ENCODE assay signal across 11 mouse cellular contexts in the genomic region with DNA sequence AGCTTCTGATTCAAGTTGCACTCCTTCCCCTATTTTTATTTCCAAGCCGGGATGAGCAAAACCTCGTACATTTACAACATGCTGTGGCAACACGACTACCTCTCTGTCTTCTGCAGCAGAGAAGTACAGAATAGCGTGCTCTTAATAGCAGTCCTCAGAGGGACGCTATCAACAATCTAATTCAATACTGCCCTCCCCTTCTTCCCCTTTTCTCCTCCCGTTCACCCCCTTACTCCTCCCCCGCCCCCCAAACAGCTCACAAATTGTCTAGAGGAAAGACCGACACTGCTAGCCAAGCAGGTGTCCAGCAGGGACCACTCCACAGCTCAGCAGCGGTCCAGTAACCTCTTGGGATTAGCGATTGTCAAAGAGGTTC.
DNase-seq lines count a peak whose midpoint lies in the region; ATAC-seq lines count a peak whose summit lies in the region.
"Had no signal": no experiment of that assay in that cellular context is flagged by ENCODE, and none has a peak within 500 bp of the region (broad histone marks: within the 10 kb centered on the region; RNA-seq: fewer than 3 reads in every experiment).

No protein-coding gene starts in this region.

- no peaks in the 10 kb centered on the region for H3K27me3 ChIP-seq in heart, embryonic 16.5 days (ENCODE audit: control insufficient read depth, insufficient read depth, low read length)
- H3K27me3 ChIP-seq in embryonic facial prominence, embryonic 15.5 days: no peaks in the 10 kb centered on the region
- no peaks in the 10 kb centered on the region for H3K27me3 ChIP-seq in hindbrain, embryonic 12.5 days
- H3K27me3 ChIP-seq in neural tube, embryonic 13.5 days: no peaks in the 10 kb centered on the region

- H3K9ac ChIP-seq in heart, embryonic 16.5 days (ENCODE audit: low read length): no peak overlapping the region; the same call in 1 of the 2 replicates
- H3K9ac ChIP-seq in embryonic facial prominence, embryonic 15.5 days: no peak overlapping the region
- no peak overlapping the region for H3K9ac ChIP-seq in hindbrain, embryonic 12.5 days
- H3K9ac ChIP-seq in neural tube, embryonic 13.5 days: peak overlapping the region; percentile 64
- H3K9ac ChIP-seq: lung, embryonic 14.5 days had no signal

- no peak for DNase-seq in heart, adult 8-10 months (ENCODE audit: low spot score)
- no peak for DNase-seq in right cerebral cortex, postnatal 4 days
- no peak for DNase-seq in layer of hippocampus, postnatal 25 days (ENCODE audit: extremely low spot score in 1 of 2, low spot score in 1 of 2)
- DNase-seq: kidney, adult 8-10 months; lung, embryonic 14.5 days; spleen, adult 18-20 months; thymus, adult 2 months had no signal

- 35% methylated on average over 10 of the region's 10 CpGs for WGBS in heart, embryonic 16.5 days
- 23% methylated on average over 9 of the region's 10 CpGs for WGBS in embryonic facial prominence, embryonic 15.5 days
- 27% methylated on average over 9 of the region's 10 CpGs for WGBS in hindbrain, embryonic 12.5 days
- WGBS in neural tube, embryonic 13.5 days: 16% methylated on average over 10 of the region's 10 CpGs

- peak overlapping the region; percentile 52 for H3K4me2 ChIP-seq in heart, embryonic 16.5 days (ENCODE audit: low read depth, low read length)
- H3K4me2 ChIP-seq in embryonic facial prominence, embryonic 15.5 days (replicated peaks): 0 out of 2 replicates have a peak overlapping the region, but pooled peaks have one; percentile 6
- peak overlapping the region; percentile 41 for H3K4me2 ChIP-seq in hindbrain, embryonic 12.5 days (replicated peaks)
- H3K4me2 ChIP-seq in neural tube, embryonic 13.5 days: peak overlapping the region; percentile 50
- H3K4me2 ChIP-seq: lung, embryonic 14.5 days had no signal

- H3K9me3 ChIP-seq in heart, embryonic 16.5 days (replicated peaks; ENCODE audit: control insufficient read depth, low read length): no peaks in the 10 kb centered on the region
- no peaks in the 10 kb centered on the region for H3K9me3 ChIP-seq in embryonic facial prominence, embryonic 15.5 days (replicated peaks)
- no peaks in the 10 kb centered on the region for H3K9me3 ChIP-seq in hindbrain, embryonic 12.5 days (replicated peaks)
- H3K9me3 ChIP-seq in neural tube, embryonic 13.5 days: no peaks in the 10 kb centered on the region

- peak overlapping the region; percentile 26 for H3K4me3 ChIP-seq in heart, embryonic 16.5 days (ENCODE audit: low read length)
- no peak overlapping the region for H3K4me3 ChIP-seq in embryonic facial prominence, embryonic 15.5 days (replicated peaks)
- peak overlapping the region; percentile 12; the same call in 1 of the 2 replicates for H3K4me3 ChIP-seq in hindbrain, embryonic 12.5 days
- peak overlapping the region; percentile 38 for H3K4me3 ChIP-seq in neural tube, embryonic 13.5 days

- ATAC-seq in heart, embryonic 16.5 days (replicated peaks; ENCODE audit: extremely low read depth, insufficient read depth, low FRiP score): no peak
- ATAC-seq in embryonic facial prominence, embryonic 15.5 days (ENCODE audit: insufficient number of reproducible peaks, low FRiP score, low TSS enrichment, low read depth): no peak
- peak; percentile 58; the same call in 1 of the 2 replicates for ATAC-seq in hindbrain, embryonic 12.5 days (ENCODE audit: low FRiP score)
- peak; percentile 78 for ATAC-seq in neural tube, embryonic 13.5 days (ENCODE audit: low read depth)

- H3K4me1 ChIP-seq in heart, embryonic 16.5 days (ENCODE audit: control insufficient read depth, insufficient read depth, low read length): no peaks in the 10 kb centered on the region
- H3K4me1 ChIP-seq in embryonic facial prominence, embryonic 15.5 days: no peaks in the 10 kb centered on the region
- H3K4me1 ChIP-seq in hindbrain, embryonic 12.5 days: no peaks in the 10 kb centered on the region
- H3K4me1 ChIP-seq in neural tube, embryonic 13.5 days (replicated peaks): no peaks in the 10 kb centered on the region

- peak overlapping the region; percentile 18; the same call in 1 of the 2 replicates for H3K27ac ChIP-seq in heart, embryonic 16.5 days (ENCODE audit: low read length)
- H3K27ac ChIP-seq in embryonic facial prominence, embryonic 15.5 days (replicated peaks): no peak overlapping the region
- H3K27ac ChIP-seq in hindbrain, embryonic 12.5 days: peak overlapping the region; percentile 73
- peak overlapping the region; percentile 81 for H3K27ac ChIP-seq in neural tube, embryonic 13.5 days (replicated peaks)

- no peaks in the 10 kb centered on the region for H3K36me3 ChIP-seq in heart, embryonic 16.5 days (ENCODE audit: control insufficient read depth, insufficient read depth)
- H3K36me3 ChIP-seq in embryonic facial prominence, embryonic 15.5 days: no peaks in the 10 kb centered on the region
- no peaks in the 10 kb centered on the region for H3K36me3 ChIP-seq in hindbrain, embryonic 12.5 days
- H3K36me3 ChIP-seq in neural tube, embryonic 13.5 days: no peaks in the 10 kb centered on the region

Comparison
In these comparisons a context has a peak if more than half of its experiments do, and no peak if none do; other contexts are left out.
1. ATAC-seq: peak in hindbrain, embryonic 12.5 days (single experiment) and neural tube, embryonic 13.5 days (single experiment); none in heart, embryonic 16.5 days (single experiment) and embryonic facial prominence, embryonic 15.5 days (single experiment).
2. Peak in every context shown above with its lines, with median percentiles within 50 percentile points of each other: H3K4me2 ChIP-seq.